Mouse (Mus musculus): ENCODE measurements around the gene Aldob.
"Not testable (repeated sequence)": the region's sequence is repeated elsewhere in the genome, so short reads cannot be mapped to it uniquely, and the experiment has no call there.

Gene Aldob

DNA sequence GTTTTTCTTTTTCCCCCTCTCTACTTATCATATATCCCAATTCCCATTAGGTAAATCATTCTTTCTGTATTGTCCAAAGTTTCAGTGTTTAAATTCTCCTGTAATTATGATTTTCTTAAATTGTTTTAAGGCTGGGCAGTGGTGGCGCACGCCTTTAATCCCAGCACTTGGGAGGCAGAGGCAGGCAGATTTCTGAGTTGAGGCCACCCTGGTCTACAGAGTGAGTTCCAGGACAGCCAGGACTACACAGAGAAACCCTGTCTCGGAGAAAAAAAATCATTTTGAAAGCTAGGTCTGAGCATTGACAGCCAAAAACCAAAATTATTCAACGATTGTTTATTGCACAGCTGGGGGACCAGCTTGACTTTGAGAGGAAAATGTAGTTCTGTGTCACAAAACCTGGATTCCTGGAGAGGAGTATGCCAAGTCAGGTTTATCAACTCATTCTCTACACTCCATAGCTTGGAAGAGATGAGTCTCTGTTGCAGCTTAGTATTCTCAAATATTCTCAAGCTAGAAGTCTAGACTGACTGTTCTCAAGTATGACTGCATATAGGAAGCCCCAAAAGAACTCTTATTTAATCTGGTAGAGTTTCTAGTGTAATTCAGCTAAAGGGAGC, 13.6 kb downstream of the Aldob start:
- no peak for DNase-seq (ENCODE audit: low spot score in 2 of 2)

DNA sequence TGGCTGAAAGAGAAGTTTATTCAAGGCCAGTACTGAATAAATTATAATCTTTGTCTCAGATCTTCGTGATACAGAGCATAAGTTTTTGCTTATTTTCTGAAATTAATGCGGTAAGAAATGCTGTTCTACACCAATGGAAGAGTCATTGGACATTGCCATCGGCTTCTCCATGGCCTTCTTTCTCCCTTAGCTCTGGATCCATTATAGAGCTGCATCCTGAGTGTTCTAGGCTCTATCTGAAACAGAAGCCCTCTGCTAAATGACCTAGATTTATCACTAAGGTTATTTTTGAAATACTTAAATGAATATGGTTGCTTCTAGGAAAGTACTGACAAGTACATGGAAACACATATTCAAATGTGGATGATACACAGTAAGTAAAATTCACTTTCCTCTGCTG, 14.3 kb downstream of the Aldob start:
- DNase-seq (ENCODE audit: low spot score in 2 of 2) = no peak

DNA sequence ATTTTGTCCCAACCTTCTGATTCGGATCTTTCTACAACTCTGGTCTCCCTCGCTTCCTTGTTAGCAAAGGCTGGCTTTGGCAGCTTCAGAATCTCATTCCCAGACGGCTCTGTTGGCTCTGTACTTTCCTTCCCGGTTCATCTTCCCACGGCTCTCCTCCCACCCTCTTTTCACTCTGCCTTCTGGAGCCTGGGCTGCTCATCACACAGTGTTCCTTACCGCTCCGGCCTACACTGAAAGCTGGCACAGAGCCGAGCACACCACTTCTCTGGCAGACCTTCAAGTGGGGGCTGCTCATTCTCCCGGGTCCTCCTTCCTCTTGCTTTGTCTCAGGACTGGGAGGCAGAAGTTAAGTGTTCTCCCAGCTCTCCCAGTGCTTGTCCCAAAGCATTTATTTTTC, 26.8 kb downstream of the Aldob start:
- DNase-seq (ENCODE audit: low spot score in 2 of 2) = no peak

DNA sequence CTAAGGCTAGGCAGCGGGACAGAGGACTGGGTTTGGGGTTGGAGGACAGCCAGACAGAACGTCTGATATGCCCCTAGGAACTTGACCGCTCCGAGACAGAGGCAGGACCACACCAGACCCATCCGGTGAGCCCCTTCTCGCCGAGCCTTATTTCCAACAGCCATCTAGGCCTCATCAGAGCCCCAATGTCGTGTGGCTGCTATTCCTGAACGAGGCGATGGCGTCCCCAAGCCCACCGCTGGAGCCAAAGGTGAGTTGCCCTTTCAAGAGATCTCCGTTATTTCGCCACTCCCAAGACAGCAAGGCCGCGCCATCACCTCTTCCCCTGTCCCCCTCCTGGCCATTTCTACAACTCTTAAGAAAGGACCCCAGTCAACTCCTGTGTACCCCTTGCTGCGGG, 28.0 kb downstream of the Aldob start:
- DNase-seq (ENCODE audit: low spot score in 2 of 2) = no peak

DNA sequence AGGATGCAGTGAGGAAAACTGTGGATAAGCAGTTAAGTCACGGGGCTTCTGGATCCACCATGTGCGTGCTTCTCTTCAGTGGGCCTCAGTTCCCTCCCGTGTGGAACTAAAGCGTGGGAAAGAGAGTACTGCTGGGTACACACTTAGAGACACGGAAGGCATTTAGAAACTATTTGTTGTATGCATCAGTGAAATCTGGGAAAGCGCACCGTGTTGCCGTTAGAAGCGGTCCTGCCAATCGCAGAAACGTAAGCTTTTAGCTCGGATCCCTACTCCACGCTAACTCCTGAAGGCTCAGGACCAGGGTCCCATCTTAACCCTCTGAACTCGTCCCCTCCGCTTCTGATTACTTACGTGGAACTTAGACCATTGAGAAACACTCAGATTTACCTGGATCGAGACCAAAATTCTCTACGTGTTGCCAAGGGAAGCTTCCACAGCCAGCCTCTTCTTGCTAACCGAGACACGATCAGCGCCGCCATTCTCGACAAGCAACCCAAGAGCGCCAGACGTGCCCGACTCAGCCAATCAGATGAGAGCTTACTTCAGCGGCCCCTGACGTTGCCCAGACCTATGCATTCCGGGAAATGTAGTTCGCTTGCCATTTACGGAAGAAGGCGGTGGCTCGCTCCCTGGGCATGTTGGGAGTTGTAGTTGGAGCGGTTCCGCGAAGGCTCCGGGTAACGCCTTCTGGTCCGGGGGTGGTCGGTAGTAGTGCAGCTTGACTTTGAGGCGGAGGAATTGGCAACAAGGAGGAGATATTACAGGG, 28.6 kb downstream of the Aldob start, which contains the start of the genes Mrpl50 and Zfp189:
TSS of gene Mrpl50 (minus strand) at position 522 of the 769 bp plus-strand sequence.
TSS of gene Zfp189 (plus strand) at position 605 of the 769 bp plus-strand sequence.
- peak; percentile 75 to 86 for DNase-seq (ENCODE audit: low spot score in 2 of 2)

DNA sequence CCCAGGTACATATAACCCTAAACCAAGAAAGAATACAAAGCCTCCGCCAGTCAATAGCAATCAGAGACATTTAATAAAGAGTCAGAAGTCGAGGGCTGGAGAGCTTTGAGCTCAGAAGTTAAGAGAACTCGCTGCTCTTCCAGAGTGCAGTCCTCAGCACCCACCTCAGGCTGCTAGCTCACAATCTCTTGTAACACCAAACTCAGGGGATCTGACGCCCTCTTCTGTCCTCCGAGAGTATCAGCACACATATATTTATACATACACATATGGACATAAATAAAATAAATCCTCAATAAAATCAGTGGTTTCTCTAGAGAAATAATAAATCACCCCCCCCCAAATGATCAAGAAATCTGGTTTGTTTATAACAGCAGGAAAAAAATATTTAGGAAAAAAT, 29.9 kb downstream of the Aldob start:
- DNase-seq (ENCODE audit: low spot score in 2 of 2) = no peak

DNA sequence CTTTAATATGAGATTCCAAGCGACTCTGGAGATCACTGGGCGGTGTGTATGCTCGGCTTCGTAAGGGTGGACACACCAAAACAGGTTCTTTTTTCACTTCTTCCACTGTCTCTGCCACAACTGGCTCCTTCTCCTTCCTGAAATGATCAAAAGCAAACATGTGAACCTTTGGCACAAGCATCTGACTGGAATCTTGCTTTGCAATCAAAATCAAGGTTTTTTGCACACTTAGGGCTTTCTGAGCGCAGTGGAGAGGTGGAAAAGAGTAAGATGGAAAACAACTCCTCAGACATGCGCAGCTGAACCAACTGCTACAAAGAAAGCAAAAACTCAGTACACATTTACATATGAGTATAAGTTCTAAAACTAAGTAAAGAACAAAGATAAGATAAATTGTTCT, 34.9 kb downstream of the Aldob start:
- DNase-seq (ENCODE audit: low spot score in 2 of 2) = no peak

DNA sequence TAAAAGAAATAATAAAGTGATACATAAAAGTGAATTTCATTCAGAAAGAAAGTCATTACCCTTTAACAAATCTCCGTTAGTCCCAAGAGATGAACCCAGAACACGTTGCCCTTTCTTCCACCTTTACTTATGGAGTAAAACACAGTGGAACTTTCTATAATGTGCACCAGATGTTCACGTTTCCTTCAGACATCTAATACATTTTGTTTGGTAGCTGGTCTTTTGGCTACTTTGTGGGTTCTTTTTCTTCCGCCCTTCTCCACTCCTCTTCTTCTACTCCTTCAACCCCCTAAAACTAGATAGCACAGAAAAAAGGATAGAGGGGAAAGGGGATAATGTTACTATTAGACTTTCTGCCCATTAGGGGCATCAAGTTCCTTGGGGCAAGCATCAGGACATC, 36.7 kb downstream of the Aldob start:
- no peak for DNase-seq (ENCODE audit: low spot score in 2 of 2)

DNA sequence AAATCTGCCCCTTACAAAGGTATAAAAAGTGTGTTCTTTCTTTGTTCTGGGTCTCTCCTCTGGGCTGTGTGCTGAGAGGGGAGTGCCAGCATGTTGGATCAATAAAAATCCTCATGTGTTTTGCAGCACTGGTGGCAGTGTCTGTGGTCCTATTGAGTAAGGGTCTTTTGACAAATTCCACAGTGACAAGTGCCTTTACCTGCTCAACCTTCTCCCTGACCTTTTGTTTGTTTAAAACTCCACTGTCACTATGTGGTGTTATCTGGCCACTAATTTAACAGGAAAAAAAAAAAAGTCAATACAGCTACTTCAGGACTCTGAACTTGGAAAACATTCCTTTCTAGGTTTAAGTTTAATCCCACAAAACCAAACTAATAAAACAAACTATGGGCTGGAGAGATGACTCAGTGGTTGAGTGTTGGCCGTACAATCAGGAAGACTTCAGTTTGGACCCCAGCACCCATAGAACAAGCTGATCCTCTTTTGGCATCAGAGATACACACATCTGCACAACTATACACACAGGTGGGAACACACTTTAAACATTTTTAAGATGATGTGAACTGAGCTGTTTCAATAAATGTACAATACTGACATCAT, 39.0 kb downstream of the Aldob start:
- DNase-seq (ENCODE audit: low spot score in 2 of 2) = not testable (repeated sequence)

DNA sequence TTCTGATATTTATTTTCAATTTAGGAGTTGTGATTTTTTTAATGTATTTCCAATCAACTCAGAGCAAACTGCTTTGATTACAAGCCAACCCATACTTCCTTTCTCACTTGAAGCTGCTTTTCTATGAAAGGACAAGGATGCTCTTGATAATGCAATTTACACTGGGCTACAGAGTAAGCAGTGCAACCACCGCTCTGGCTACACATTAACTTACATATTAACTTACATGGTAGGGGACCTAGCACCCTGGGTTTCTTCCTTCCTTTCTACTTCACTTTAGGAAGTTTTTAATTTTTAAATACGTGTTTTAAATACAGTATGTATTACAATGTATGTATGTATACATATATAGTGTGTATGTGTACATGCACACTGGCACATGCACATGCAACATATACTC, 40.2 kb downstream of the Aldob start:
- DNase-seq (ENCODE audit: low spot score in 2 of 2) = no peak

DNA sequence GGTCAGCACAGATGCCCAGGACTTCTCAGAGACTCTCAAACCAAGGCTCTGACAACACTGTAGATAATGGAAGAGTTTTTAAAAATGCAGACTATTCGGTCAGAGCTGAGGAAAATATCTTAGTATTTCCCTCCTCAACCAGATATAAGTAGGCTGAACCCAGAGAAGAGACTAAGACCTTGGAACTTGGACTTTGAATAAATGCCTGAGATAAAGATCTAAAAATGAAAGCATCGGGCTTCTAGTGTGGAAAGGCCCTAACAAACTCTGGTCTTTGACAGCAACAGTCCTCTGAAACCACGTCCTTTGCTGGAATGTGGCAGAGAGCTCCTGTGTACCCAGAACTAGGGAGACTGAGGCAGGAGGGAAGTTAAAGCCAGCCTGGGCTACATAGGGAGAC, 43.0 kb downstream of the Aldob start, which contains the start of gene Baat:
TSS of gene Baat (minus strand) at position 172 of the 400 bp plus-strand sequence.
- no peak for DNase-seq (ENCODE audit: low spot score in 2 of 2)

DNA sequence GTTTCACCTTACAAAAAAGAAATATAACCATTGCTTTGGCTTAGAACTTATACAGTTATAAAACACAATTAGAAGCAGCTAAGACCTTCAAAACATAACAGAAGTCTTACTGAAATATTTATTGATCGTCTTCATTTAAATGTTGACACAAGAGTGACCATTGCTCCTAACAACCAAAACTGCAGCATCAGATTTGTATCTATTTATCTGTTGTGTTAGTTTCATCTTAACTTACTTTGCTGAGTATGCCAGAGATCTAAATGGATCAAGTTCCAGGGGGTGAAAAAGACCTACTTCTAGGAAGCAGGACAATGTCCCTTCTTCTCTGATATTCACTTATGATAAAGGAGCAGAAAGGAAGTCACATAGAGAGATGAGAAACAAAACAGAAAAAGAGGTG, 45.8 kb downstream of the Aldob start:
- DNase-seq (ENCODE audit: low spot score in 2 of 2) = no peak
